Mouse (Mus musculus): ENCODE measurements at regions not wholly inside any gene's neighbourhood (a gene's known extent, or its start where the extent isn't known, plus 50 kb on each side); places are given as distances from the start of the nearest gene placed in this dataset.
"Not testable (repeated sequence)": the region's sequence is repeated elsewhere in the genome, so short reads cannot be mapped to it uniquely, and the experiment has no call there.

DNA sequence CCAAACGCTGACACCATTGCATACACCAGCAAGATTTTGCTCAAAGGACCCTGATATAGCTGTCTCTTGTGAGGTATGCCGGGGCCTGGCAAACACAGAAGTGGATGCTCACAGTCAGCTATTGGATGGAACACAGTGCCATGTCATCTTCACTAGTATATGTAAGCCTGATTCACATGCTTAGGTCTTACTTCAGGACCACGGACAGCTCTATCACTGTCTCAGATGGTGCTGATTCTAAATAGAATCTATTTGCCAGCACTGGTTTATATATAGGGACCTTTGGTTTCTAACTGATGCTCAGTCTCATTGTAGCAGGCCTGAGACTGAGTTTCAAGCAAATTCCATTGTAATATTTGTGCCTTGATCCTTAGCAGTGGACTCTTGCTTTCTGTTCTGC, 248.8 kb downstream of the Arl6ip6 start:
- TF ChIP-seq POLR2A (IDR thresholded peaks at IDR 0.05; ENCODE audit: low read depth, low read length); CTCF (IDR thresholded peaks at IDR 0.05; ENCODE audit: borderline replicate concordance, insufficient read depth, low read length): not testable (repeated sequence)

All from embryonic fibroblast, embryonic 13.5 days (primary cell).